Mouse (Mus musculus): Measurements from ENCODE around the gene 3110082I17Rik.

DNA sequence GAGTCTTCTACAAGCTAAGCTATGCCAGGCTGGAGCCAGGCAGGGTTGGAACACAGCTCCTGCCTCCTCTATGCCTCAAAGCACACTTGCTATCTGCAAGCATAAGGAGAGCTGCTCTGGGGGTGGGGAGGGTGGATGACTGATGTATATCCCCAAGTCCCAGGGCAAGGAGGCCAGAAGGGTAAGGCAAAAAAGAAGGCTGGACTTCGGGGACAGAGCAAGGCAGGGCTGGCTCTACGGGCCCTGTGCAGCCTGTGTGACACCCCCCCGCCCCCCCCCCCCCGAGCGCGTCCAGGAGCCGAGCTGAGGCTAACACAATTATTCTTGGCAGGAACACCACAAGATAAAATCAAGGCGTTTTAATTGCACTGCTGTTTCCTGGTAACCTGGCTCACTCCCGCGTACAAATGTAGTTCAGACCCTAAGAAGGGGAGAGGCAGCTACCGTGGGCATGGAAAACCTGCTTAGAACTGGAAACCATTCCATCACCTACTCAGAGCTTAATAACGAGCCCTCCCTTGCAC is 30.4 kb downstream of the 3110082I17Rik start:
- TF ChIP-seq POLR2A (IDR thresholded peaks at IDR 0.05; ENCODE audit: extremely low read depth, insufficient read depth, low read length) (no peak), CTCF (IDR thresholded peaks at IDR 0.05; ENCODE audit: low read depth, low read length) (no peak)
